Mouse (Mus musculus) kidney, adult 2 months (tissue): ENCODE measurements around the gene Sar1b.

Experiments used
- CTCF ChIP-seq: fragments of 200-500 bp; conservative IDR thresholded peaks from 2 replicates; pipeline ENCODE4 v1.5.1; 2011; ENCODE audit warnings: low read depth, mild to moderate bottlenecking, control low read depth, low read length, moderate library complexity, mixed read lengths; ENCODE audit not compliant: insufficient read depth, insufficient read length
- POLR2A ChIP-seq: fragments of 200-500 bp; IDR thresholded peaks from one replicate; pipeline ENCODE4 v1.6.1; 2011; ENCODE audit warnings: low read depth, low read length, control low read depth

- no peak for TF ChIP-seq POLR2A
- no peak for TF ChIP-seq CTCF
Measured at GRCm38 (mm10) chr11:51805221-51805981, 41.9 kb downstream of the Sar1b start.
